Mouse (Mus musculus) heart, postnatal 0 days (tissue): ENCODE measurements at regions not wholly inside any gene's neighbourhood (a gene's known extent, or its start where the extent isn't known, plus 50 kb on each side); places are given as distances from the start of the nearest gene placed in this dataset.

ENCODE experiments used
- CTCF ChIP-seq: IDR thresholded peaks from 2 replicates; pipeline ENCODE4 v1.5.1; 2016; ENCODE audit warnings: antibody characterized with exemption, control low read depth, low read depth
- EP300 ChIP-seq: IDR thresholded peaks from 2 replicates; pipeline ENCODE4 v1.6.1; 2016; ENCODE audit warnings: antibody characterized with exemption, low read depth

DNA sequence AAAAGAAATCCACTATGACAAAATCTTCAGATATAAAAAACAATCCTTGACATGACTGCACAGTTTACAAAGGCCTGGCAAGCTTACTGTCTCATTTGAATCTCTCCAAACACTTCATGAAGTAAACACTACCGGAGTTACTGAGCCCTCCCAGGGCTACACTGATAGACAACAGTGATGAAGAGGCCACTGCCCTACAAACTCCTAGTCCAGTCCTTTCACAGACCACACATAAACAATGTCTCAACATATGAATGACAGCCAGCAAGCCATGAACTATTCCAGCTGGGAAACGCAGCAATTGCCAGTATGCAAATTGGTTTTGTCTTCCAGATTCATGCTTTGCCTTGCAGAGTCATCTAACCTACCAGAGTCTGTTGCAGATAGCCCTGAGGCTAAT is 180.1 kb downstream of the Gsdmc2 start:
- TF ChIP-seq CTCF (no peak), EP300 (no peak)
